In the genomic region with DNA sequence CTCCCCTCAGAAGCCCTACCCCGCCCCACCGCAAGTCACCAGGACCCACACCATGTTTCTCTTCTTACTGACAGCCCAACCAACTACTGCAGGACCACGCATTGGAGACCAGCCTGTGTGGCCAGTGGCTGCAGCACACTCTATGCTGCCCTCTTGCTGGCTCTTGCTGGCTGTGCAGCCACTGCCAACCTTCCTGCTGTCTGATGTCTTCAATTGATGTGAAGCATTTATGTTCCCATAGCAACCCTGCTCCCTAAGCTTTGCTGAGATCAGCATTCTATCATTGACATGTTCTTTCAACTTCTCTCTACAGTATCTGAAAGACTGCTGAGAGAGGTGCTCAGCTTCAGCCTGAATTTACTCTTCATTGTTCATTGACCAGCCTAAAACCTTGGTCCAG, we compare ENCODE assay signal across 10 mouse cellular contexts. TPM values are rescaled to one million over a fixed set of nuclear protein-coding genes. Genes with fewer than 3 reads are reported as not detected.
DNase-seq lines count a peak whose midpoint lies in the region; ATAC-seq lines count a peak whose summit lies in the region.
"Had no signal": no experiment of that assay in that cellular context is flagged by ENCODE, and none has a peak within 500 bp of the region (broad histone marks: within the 10 kb centered on the region; RNA-seq: fewer than 3 reads in every experiment).

No protein-coding gene starts in this region.

- H3K4me2 ChIP-seq in embryonic facial prominence, embryonic 14.5 days (ENCODE audit: low read depth, low read length) = no peak overlapping the region

- H3K9me3 ChIP-seq in embryonic facial prominence, embryonic 14.5 days (ENCODE audit: control insufficient read depth, low read length) = no peaks in the 10 kb centered on the region

- H3K27me3 ChIP-seq in embryonic facial prominence, embryonic 14.5 days (replicated peaks; ENCODE audit: control insufficient read depth, insufficient read depth, low read length) = no peaks in the 10 kb centered on the region

- DNase-seq in kidney, postnatal 10 days = peak; percentile 7
- DNase-seq in kidney, adult 9 months = no peak
- DNase-seq in 3T3-L1 (ENCODE audit: low read depth, low spot score) = peak; percentile 12
- peak; percentile 20 for DNase-seq in ES-CJ7 (ENCODE audit: low read depth, low spot score)
- peak; percentile 13 for DNase-seq in embryonic facial prominence, embryonic 14.5 days (ENCODE audit: low spot score)
- no peak for DNase-seq in frontal cortex, postnatal 25 days (ENCODE audit: low spot score in 2 of 2)
- DNase-seq: cerebellum, adult 9-10 months; thymus, postnatal 14 days had no signal

- 53% methylated on average over 3 of the region's 3 CpGs for WGBS in embryonic facial prominence, embryonic 14.5 days

- H3K9ac ChIP-seq in embryonic facial prominence, embryonic 14.5 days (ENCODE audit: low read depth, low read length) = no peak overlapping the region

- ATAC-seq in embryonic facial prominence, embryonic 14.5 days (ENCODE audit: low read depth) = no peak
- no peak for ATAC-seq in CD4-positive, CD25-positive, alpha-beta regulatory T cell, adult 4 months

- no peak overlapping the region for H3K27ac ChIP-seq in embryonic facial prominence, embryonic 14.5 days (replicated peaks; ENCODE audit: low read depth, low read length)

- H3K4me3 ChIP-seq in embryonic facial prominence, embryonic 14.5 days (ENCODE audit: low read depth, low read length) = no peak overlapping the region

- no peaks in the 10 kb centered on the region for H3K36me3 ChIP-seq in embryonic facial prominence, embryonic 14.5 days (ENCODE audit: control insufficient read depth, insufficient read depth, low read length)

- H3K4me1 ChIP-seq in embryonic facial prominence, embryonic 14.5 days (ENCODE audit: control insufficient read depth, insufficient read depth, low read length) = no peaks in the 10 kb centered on the region

RNA-seq across cellular contexts. Expression of a gene that starts 2.7 kb away (rescaled TPM):
- not detected in 2 replicates for polyA plus RNA-seq in embryonic facial prominence, embryonic 14.5 days (2014; fragmentation: Nextera tagmentation; extraction: Ambion mirVana)
- not detected for polyA plus RNA-seq in CD4-positive, CD25-positive, alpha-beta regulatory T cell, adult 4 months (2017; shearing (Covaris generic))
- polyA plus RNA-seq: heart, embryonic 16.5 days had no signal

RNA-seq across cellular contexts. Expression of a gene that starts 3.6 kb away (rescaled TPM):
- polyA plus RNA-seq in embryonic facial prominence, embryonic 14.5 days (2014; fragmentation: Nextera tagmentation; extraction: Ambion mirVana) = not detected in 2 replicates
- polyA plus RNA-seq in CD4-positive, CD25-positive, alpha-beta regulatory T cell, adult 4 months (2017; shearing (Covaris generic)) = not detected
- polyA plus RNA-seq: heart, embryonic 16.5 days had no signal

RNA-seq across cellular contexts. Expression of a gene that starts 10.2 kb away (rescaled TPM):
- polyA plus RNA-seq in embryonic facial prominence, embryonic 14.5 days (2014; fragmentation: Nextera tagmentation; extraction: Ambion mirVana) = not detected in 2 replicates
- polyA plus RNA-seq in CD4-positive, CD25-positive, alpha-beta regulatory T cell, adult 4 months (2017; shearing (Covaris generic)) = not detected
- polyA plus RNA-seq: heart, embryonic 16.5 days had no signal

RNA-seq across cellular contexts. Expression of a gene that starts 16.3 kb away (rescaled TPM):
- not detected in 2 replicates for polyA plus RNA-seq in embryonic facial prominence, embryonic 14.5 days (2014; fragmentation: Nextera tagmentation; extraction: Ambion mirVana)
- polyA plus RNA-seq in CD4-positive, CD25-positive, alpha-beta regulatory T cell, adult 4 months (2017; shearing (Covaris generic)) = not detected
- polyA plus RNA-seq: heart, embryonic 16.5 days had no signal

RNA-seq across cellular contexts. Expression of a gene that starts 19.1 kb away (rescaled TPM):
- polyA plus RNA-seq in embryonic facial prominence, embryonic 14.5 days (2014; fragmentation: Nextera tagmentation; extraction: Ambion mirVana) = not detected in 2 replicates
- not detected for polyA plus RNA-seq in CD4-positive, CD25-positive, alpha-beta regulatory T cell, adult 4 months (2017; shearing (Covaris generic))
- polyA plus RNA-seq: heart, embryonic 16.5 days had no signal

Comparison
In these comparisons a context has a peak if more than half of its experiments do, and no peak if none do; other contexts are left out.
1. DNase-seq: peak in kidney, postnatal 10 days (single experiment), 3T3-L1 (single experiment), ES-CJ7 (single experiment) and embryonic facial prominence, embryonic 14.5 days (single experiment); none in kidney, adult 9 months (single experiment) and frontal cortex, postnatal 25 days (0 of 2).